Mouse (Mus musculus) forelimb bud, embryonic 11.5 days (tissue): Measurements from ENCODE around the gene Ctsa.
"Not testable (repeated sequence)": the region's sequence is repeated elsewhere in the genome, so short reads cannot be mapped to it uniquely, and the experiment has no call there.

Experiments used
- DNase-seq: peaks from one replicate; pipeline ENCODE4 v3.0.0-alpha.2; 2012; ENCODE audit warnings: low read depth, low spot score

Gene Ctsa

GRCm38 (mm10) chr2:164877376-164878215, 44.9 kb downstream of the Ctsa start:
- not testable (repeated sequence) for DNase-seq

DNA sequence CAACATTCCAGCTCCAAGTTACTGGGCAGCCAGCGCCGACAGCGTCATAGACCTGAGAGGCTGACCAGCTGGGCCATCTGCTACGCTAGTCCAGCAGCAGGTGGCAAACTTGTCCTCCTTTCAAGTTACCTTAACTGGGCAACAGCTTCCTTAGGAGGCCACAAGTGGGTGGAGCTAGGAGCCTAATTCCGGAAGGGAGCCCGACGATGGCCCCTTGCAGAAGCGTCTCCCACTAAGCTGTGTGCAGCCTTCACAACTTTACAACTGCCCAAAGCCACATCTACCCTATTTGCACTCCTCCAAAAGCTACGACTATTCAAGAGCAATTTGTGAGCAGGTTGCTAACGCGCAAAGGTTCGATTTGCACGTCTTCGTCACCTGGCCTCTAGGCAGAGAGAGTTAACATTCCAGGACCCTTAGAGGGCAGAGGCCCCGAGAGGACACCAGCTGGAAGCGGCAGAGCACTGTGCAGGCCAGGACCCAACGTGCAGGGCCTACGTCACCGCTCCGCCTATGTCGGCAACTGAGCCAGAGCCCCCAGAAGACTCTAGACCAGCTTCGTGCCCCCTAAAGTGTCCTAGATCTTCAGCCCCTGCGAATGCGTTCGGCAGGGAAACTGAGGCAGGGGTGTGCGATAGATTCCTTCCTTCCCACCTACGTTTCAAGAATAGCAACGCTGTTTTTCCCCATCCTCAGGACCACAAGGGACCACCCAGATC, 46.0 kb downstream of the Ctsa start:
- DNase-seq = peak; percentile 55

GRCm38 (mm10) chr2:164879228-164879567, 46.5 kb downstream of the Ctsa start, which contains the start of gene Pcif1:
TSS of gene Pcif1 (plus strand) at chr2:164879304.
- DNase-seq = peak; percentile 90

DNA sequence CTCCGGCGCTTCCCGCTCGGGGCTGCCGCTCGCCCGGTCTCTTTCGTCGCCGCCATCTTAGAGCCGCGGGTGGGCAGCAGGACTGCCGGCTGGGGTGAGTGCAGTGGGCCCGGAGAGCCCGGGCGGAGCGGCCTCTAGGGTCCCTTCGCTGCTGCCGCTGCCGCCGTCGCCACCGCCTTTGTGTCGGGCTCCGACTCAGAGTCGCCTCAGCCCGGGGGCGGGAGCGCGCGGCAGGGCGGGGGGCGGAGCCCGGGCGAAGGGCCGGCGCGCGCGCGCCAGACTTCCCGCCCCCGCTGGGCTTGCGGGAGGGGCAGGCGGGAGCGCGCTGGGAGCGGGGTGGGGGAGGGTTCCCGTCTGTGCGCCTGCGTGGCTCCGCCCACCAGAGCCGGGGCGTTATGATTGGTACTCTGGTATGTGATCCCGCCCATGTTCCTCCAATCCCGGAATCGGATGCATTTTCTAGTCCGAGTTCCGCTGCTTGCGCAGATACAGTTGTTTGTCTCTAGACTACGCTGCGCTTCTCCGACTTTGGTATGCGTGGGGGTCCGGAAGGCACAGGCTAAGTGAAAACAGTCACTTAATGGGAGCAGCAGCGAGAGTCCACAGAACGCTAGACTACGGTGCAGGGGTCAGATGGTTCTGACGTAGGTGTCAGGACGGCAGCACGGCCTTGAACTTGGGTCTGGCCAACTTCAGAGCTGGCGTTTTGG, 47.0 kb downstream of the Ctsa start:
- peak; percentile 97 for DNase-seq

- DNase-seq = no peak
Measured at GRCm38 (mm10) chr2:164882619-164883018, 49.9 kb downstream of the Ctsa start.

DNA sequence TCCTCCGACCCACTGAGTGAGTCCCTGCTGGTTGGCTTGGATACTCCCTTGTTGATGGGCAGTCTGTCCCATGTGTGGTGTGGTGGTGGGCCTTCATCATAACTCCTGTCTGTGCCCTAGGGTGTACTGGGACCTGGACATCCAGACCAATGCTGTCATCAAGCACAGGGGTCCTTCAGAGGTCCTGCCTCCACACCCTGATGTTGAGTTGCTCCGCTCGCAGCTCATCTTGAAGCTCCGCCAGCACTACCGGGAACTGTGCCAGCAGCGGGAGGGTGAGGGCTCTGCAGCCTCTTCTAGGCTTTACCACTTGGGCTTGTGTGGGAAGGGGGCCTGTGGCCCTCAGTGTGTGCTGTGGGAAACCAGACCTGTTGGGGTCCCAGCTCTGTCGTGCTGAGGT, 53.1 kb downstream of the Ctsa start:
- DNase-seq = no peak

GRCm38 (mm10) chr2:164886617-164887016, 53.9 kb downstream of the Ctsa start:
- no peak for DNase-seq

DNA sequence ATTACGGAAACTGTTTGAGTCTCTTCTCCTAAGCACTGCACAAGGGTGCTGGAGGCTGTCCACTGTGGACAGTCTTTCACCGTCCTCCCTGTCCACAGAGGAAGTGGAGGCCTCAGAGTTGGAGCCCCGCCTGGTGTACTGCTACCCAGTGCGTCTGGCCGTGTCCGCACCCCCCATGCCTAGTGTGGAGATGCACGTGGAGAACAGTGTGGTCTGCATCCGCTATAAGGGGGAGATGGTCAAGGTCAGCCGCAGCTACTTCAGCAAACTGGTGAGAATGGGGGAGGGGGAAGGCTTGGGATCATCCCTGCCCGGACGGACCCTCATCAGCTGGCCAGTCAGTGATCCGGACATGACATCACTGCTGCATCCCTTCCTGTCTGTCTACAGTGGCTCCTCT, 56.3 kb downstream of the Ctsa start:
- no peak for DNase-seq

DNA sequence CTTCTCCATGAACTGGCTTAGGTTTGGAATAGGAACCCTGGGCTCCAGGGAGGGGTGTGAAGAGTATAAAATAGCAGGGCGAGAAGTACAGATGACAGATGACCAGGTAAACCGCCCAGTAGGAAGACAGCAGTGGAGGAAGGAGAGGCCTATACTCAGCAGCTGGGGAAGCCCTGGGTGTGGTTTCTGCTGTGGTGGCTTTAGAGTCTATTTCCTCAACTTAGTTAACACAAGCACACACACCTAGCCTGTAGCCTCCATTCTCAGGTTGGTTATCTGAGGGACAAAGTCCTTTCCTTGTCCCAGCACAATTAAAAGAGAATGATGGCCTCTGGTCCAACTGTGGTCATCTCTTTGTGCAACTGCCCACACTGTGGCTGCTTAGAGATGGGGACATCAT, 57.3 kb downstream of the Ctsa start:
- DNase-seq = no peak
